Mouse (Mus musculus) bone marrow, adult 2 months (tissue): ENCODE data around the gene Gm20716. TPM values are rescaled to one million over a fixed set of nuclear protein-coding genes. Genes with fewer than 3 reads are reported as not detected.

Experiments used
- H3K27ac ChIP-seq: fragments of 200-500 bp; 2 replicates; pipeline ENCODE4 v1.5.1; 2012; ENCODE audit warnings: low read depth, mild to moderate bottlenecking, control low read depth, inconsistent platforms, low read length; ENCODE audit not compliant: control insufficient read depth, poor library complexity, insufficient read depth
- H3K4me1 ChIP-seq: fragments of 200-500 bp; 2 replicates; pipeline ENCODE4 v1.6.1; 2011; ENCODE audit warnings: low read length; ENCODE audit not compliant: control insufficient read depth, insufficient read depth
- H3K4me3 ChIP-seq: fragments of 200-500 bp; replicated peaks from 2 replicates; pipeline ENCODE3; 2011; ENCODE audit warnings: mild to moderate bottlenecking, low read depth, low read length, control low read depth; ENCODE audit not compliant: control insufficient read depth
- CTCF ChIP-seq: fragments of 200-500 bp; IDR thresholded peaks from 2 replicates; pipeline ENCODE4 v1.5.1; 2011; ENCODE audit warnings: low read length, control low read depth; ENCODE audit not compliant: control insufficient read depth, insufficient read depth
- POLR2A ChIP-seq: fragments of 200-500 bp; IDR thresholded peaks from 2 replicates; pipeline ENCODE4 v1.6.1; 2011; ENCODE audit warnings: low read depth, mild to moderate bottlenecking, control low read depth, low read length, borderline replicate concordance; ENCODE audit not compliant: control insufficient read depth
- WGBS: fragments of 180-500 bp; shearing (Covaris S2); methylation state at CpG from one replicate; pipeline ENCODE4 v1.1.7; 2018; 5-methylcytosine and 5-hydroxymethylcytosine counted together
- polyA plus RNA-seq: library from polyadenylated mRNA; stranded (reverse); fragments of >200 nt; gene quantifications from 2 replicates; pipeline ENCODE4 v1.2.4, GENCODE M21; 2011; ENCODE audit warnings: low replicate concordance; ENCODE audit not compliant: missing spikeins, insufficient read depth, insufficient read length

Gm20716 gene
- polyA plus RNA-seq, 1 experiment = 20.2 TPM

DNA sequence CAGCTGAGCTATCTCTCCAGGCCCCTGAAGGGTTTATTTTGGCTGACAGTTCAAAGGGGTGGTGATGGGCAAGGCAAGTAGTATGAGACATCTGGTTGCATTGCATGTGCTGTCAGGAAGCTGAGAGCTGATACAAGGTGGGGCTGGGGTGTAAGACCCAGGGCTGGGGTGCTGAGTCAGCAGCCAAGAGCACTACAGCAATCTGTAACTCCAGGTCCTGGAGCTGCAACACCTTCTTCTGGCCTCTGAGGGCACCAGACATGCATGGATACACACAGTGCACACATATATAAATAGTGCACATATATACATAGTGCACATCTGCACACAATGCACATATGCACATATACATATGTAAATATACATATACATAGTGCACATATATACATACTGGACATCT lies 12.7 kb upstream of the Gm20716 start:
- H3K4me1 ChIP-seq = no peaks in the 10 kb centered on the region
- no peak for TF ChIP-seq POLR2A
- no peak for TF ChIP-seq CTCF
- no peak overlapping the region for H3K4me3 ChIP-seq
- H3K27ac ChIP-seq = no peak overlapping the region

GRCm38 (mm10) chr2:168238335-168238734 lies 8.2 kb upstream of the Gm20716 start:
- TF ChIP-seq POLR2A (no peak), CTCF (no peak)
- H3K4me3 ChIP-seq = no peak overlapping the region
- no peak overlapping the region for H3K27ac ChIP-seq
- no peaks in the 10 kb centered on the region for H3K4me1 ChIP-seq
- 74% methylated on average over 4 of the region's 4 CpGs for WGBS

- 88% methylated on average over 5 of the region's 5 CpGs for WGBS
- TF ChIP-seq CTCF (no peak), POLR2A (no peak)
- Histone ChIP-seq H3K27ac (no peak overlapping the region), H3K4me1 (peaks cover 2% of the 10 kb centered on the region; the same call in 1 of the 2 replicates), H3K4me3 (no peak overlapping the region)
Measured at GRCm38 (mm10) chr2:168233286-168233685, 3.1 kb upstream of the Gm20716 start.

DNA sequence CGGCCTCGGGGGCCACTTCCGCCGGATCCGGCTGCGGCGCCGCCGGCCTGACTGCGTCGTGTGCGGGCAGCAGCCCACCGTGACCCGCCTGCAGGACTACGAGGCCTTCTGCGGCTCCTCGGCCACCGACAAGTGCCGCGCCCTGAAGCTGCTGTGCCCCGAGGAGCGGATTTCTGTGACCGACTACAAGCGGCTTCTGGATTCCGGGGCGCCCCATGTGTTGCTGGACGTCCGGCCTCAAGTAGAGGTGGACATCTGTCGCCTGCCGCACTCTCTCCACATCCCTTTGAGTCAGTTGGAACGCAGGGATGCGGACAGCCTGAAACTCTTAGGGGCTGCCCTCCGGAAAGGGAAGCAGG lies 1.3 kb upstream of the Gm20716 start:
- 58% methylated on average over 33 of the region's 33 CpGs for WGBS
- peak overlapping the region; percentile 97 for H3K4me3 ChIP-seq
- no peak overlapping the region; the same call in 1 of the 2 replicates for H3K27ac ChIP-seq

DNA sequence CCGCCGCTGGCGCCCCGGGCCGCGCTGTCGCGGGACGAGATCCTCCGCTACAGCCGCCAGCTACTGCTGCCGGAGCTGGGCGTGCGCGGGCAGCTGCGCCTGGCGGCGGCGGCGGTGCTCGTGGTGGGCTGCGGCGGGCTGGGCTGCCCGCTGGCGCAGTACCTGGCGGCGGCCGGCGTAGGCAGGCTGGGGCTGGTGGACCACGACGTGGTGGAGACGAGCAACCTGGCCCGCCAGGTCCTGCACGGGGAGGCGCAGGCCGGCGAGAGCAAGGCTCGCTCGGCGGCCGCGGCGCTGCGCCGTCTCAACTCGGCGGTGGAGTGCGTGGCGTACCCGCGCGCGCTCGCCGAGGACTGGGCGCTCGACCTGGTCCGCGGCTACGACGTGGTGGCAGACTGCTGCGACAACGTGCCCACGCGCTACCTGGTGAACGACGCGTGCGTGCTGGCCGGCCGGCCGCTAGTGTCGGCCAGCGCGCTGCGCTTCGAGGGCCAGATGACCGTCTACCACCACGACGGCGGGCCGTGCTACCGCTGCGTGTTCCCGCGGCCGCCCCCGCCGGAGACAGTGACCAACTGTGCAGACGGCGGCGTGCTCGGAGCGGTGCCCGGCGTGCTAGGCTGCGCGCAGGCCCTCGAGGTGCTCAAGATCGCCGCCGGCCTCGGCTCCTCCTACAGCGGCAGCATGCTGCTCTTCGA lies 758 bp upstream of the Gm20716 start:
- peaks cover 2% of the 10 kb centered on the region; the same call in 1 of the 2 replicates for H3K4me1 ChIP-seq
- peak overlapping the region; percentile 94 for H3K27ac ChIP-seq
- TF ChIP-seq CTCF = no peak
- 0 out of 2 replicates have a peak, but pooled peaks have one; percentile 34 for TF ChIP-seq POLR2A
- H3K4me3 ChIP-seq = peak overlapping the region; percentile 97
- 5% methylated on average over 105 of the region's 105 CpGs for WGBS

More for the DNA sequence above, 1.3 kb upstream of the Gm20716 start:
- peaks cover 2% of the 10 kb centered on the region; the same call in 1 of the 2 replicates for H3K4me1 ChIP-seq
- TF ChIP-seq POLR2A (no peak), CTCF (no peak)

- Histone ChIP-seq H3K4me1 (peaks cover 2% of the 10 kb centered on the region; the same call in 1 of the 2 replicates), H3K4me3 (peak overlapping the region; percentile 97), H3K27ac (peak overlapping the region; percentile 94)
- TF ChIP-seq CTCF = no peak
- TF ChIP-seq POLR2A = no peak
- WGBS = 6% methylated on average over 41 of the region's 41 CpGs
Measured at GRCm38 (mm10) chr2:168229116-168230025, 793 bp downstream of the Gm20716 start.

- H3K4me3 ChIP-seq = no peak overlapping the region
- no peaks in the 10 kb centered on the region; the same call in 1 of the 2 replicates for H3K4me1 ChIP-seq
- H3K27ac ChIP-seq = no peak overlapping the region
- WGBS = 87% methylated on average over 6 of the region's 6 CpGs
- TF ChIP-seq CTCF (no peak), POLR2A (no peak)
Measured at GRCm38 (mm10) chr2:168223326-168223725, 6.8 kb downstream of the Gm20716 start.

DNA sequence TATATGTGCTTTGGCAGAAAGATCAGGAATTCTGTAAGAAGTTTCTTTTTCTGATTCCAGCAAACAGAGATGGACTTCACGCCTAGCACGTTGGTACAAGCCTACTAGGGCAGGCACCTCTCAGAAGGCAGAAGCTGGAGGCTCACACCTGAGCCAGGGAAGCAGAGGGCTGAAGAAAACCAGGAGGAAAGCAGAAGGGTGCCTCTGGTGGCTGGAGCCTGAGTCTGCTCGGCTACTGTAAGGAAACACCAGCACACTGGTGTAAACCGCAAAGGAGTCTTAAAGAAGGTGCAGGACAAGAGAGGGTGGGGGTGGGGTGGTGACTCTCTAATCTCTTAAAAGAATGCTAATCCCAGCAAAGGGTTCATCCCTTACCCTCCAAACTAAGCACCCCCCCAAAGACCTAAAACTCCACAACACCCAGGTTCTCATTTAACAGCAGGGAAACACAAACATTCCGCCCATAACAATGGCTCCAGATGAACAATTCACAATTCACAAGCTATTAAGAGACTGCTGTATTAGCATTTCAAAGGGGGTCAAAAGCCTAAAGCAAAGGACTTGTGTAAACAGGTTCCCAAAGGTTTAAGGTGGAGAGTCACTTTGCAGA lies 16.3 kb downstream of the Gm20716 start:
- TF ChIP-seq CTCF (0 out of 2 replicates have a peak, but pooled peaks have one; percentile 4), POLR2A (no peak)
- no peaks in the 10 kb centered on the region for H3K4me1 ChIP-seq
- no peak overlapping the region for H3K27ac ChIP-seq
- no peak overlapping the region for H3K4me3 ChIP-seq
- WGBS = 64% methylated on average over 5 of the region's 5 CpGs
